Mouse (Mus musculus) embryo, embryonic 10 days (tissue): ENCODE measurements at regions not wholly inside any gene's neighbourhood (a gene's known extent, or its start where the extent isn't known, plus 50 kb on each side); places are given as distances from the start of the nearest gene placed in this dataset.
"Not testable (repeated sequence)": the region's sequence is repeated elsewhere in the genome, so short reads cannot be mapped to it uniquely, and the experiment has no call there.

Source experiments
- DNase-seq: peaks from one replicate; pipeline ENCODE4 v3.0.0-alpha.2; 2015; ENCODE audit warnings: low spot score

GRCm38 (mm10) chr10:14333344-14333743 lies 212.1 kb downstream of the Adgrg6 start:
- no peak for DNase-seq

- DNase-seq, result no peak
These were observed 212.8 kb downstream of the Adgrg6 start for GRCm38 (mm10) chr10:14332688-14333117.

- no peak for DNase-seq
These were observed 216.6 kb downstream of the Adgrg6 start for GRCm38 (mm10) chr10:14328846-14329245.

DNA sequence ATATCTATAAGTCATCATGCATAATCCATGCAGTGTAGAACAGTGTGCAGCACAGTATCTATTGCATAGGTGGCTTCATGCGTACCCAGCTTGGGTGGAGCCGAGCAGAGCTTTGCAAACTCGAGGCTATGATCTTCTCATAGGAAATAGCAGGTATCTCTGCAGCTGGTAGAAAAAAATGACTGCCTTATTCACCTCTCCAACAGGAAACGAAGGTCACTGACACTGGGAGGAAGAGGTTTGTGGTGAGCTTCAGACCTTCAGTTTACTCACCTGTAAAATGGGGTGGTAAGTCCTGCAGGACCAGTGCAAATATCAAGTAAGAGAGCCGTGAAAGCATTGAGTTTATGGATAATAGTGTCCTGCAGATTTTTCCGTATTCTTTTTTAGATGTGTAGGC lies 219.2 kb downstream of the Adgrg6 start:
- DNase-seq, result no peak

- DNase-seq, result peak; percentile 67
These were observed 224.0 kb downstream of the Adgrg6 start for GRCm38 (mm10) chr10:14321503-14321902.

DNA sequence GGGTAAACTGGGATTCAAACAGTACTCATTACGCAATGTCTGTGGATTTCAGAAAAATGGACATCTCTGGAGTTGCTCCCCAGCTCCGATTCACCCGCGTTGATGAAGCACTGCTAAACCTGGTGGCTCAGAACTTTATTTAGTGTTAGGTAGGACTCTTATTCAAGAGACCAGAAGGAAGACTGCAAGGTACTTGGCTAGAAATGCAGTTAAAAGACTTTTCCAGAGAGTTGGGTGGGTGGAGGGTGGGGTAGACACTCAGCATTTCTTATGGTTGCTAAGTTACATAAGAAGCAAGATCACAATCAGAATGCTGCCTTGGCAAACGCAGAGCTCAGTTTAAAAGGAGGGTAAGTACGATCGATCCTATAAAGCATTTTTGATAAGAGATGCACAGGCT lies 230.2 kb downstream of the Adgrg6 start:
- DNase-seq, result no peak

GRCm38 (mm10) chr10:14314607-14315006 lies 230.9 kb downstream of the Adgrg6 start:
- DNase-seq, result no peak

- no peak for DNase-seq
These were observed 231.4 kb downstream of the Adgrg6 start for GRCm38 (mm10) chr10:14314004-14314581.

DNA sequence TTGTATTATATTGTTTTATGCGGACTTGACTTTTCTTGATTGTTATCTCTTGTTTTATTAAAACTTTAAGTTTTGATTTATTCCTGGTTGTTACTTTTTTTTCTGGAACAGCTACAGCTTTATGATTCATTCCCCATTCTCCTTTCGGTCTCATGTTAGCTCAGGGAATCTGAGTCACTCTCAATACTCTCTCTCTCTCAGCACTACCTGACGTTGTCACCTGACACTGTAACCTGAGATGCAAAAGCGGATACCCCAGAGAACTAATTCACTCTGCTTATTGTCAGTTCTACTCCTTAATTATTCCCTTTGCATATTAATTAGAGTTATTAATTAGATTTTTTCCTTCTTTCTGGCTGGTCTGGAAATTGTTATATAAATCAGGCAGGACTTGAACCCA lies 232.5 kb downstream of the Adgrg6 start:
- DNase-seq, result no peak

DNA sequence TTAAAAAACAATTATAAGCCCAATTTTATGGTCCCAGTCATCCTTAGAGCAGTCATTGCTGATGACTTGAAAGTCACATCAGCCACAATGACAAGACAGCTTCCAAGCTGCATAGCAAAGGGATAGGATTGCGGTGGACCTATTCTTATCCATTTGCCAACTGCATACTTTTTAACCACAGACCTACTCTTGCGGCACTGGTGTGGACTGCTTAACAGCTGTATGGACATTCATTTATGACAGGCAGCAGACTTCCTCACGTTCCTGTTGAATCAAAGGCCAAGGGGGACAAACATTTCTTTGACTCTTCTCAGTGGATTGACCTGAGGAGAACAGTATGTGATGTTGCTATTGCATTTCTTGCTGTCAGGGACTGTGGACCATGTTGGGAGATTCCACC lies 233.5 kb downstream of the Adgrg6 start:
- no peak for DNase-seq

GRCm38 (mm10) chr10:14306811-14307210 lies 238.6 kb downstream of the Adgrg6 start:
- DNase-seq, result no peak

DNA sequence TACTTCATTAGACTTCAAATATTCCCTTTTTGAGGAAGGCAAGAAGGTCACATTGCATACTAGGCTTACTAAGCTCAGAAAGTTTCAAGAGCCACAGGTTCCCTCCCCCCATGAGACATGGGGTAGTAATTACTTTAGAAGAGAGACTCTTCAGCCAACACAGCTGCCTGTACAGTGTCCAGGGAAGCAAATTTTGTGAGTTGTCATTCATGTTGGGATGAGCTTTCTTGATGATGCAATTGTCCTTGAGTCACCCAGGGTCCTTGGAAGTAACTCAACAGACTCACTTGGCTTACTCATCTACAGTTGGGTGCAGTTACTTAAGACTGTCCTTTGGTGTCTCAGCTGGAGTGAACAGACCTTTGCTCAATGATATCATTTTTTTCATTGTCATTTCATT lies 242.0 kb downstream of the Adgrg6 start:
- DNase-seq, result no peak

- DNase-seq, result no peak
These were observed 249.3 kb downstream of the Adgrg6 start for GRCm38 (mm10) chr10:14296147-14296546.

DNA sequence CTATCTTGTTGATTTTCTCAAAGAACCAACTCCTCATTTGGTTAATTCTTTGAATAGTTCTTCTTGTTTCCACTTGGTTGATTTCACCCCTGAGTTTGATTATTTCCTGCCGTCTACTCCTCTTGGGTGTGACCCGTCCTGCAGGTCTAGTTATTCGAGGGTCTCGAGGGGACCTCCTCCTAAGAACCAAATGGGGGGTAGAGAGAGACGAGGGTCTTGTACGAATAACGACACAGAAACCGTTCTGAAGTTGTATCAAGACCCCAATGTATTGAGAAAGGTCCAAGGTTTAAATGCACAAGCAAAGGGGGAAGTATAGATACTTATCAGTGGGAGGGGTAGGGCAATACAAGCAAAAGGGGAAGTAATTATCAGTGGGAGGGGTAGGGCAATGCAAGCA lies 252.8 kb downstream of the Adgrg6 start:
- DNase-seq, result not testable (repeated sequence)

DNA sequence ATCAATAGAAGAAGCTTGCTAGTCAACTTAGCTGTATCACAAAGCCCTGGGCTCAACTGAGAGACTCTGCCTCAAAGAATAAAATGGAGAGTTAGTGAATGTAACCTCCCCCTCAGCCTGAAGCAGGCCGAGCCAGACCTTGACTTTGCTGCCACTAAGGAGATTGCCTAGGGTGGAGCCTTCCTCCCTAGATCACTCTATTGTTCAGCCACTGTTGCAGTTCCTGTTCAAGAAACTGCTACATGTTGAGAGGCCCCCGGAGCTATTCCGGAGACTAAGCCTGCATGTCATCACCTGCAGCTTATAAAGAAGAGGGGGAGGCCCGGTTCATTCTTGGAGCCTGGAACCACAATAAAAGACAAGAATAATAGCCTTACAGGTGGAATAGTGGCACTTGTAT lies 257.9 kb downstream of the Adgrg6 start:
- DNase-seq, result no peak

- DNase-seq, result no peak
These were observed 268.8 kb downstream of the Adgrg6 start for GRCm38 (mm10) chr10:14276631-14277030.

GRCm38 (mm10) chr10:14275477-14275876 lies 270.0 kb downstream of the Adgrg6 start:
- no peak for DNase-seq

- no peak for DNase-seq
These were observed 275.5 kb downstream of the Adgrg6 start for GRCm38 (mm10) chr10:14270008-14270407.

DNA sequence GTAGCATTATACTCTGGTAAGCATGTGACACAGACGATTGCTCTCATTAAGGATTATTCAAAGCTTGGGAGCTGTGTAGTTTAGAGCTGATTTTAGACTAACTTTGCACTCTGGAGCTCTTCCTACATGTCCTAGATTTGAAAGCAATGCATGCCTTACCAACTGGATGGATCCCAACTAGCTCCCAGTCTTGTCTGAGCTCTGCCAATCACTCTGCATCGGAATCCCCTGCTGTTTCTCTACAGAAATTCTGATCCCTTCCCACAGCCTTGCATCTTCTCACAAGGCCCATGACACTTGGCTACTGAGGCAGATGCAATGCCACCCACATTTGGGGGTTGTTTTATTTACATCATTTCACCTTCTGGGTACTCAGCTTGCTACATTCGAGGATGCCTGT lies 277.8 kb downstream of the Adgrg6 start:
- DNase-seq, result no peak

GRCm38 (mm10) chr10:14239670-14240069 lies 273.8 kb downstream of the Hivep2 start:
- no peak for DNase-seq

- DNase-seq, result no peak
These were observed 269.2 kb downstream of the Hivep2 start for GRCm38 (mm10) chr10:14234896-14235604.

DNA sequence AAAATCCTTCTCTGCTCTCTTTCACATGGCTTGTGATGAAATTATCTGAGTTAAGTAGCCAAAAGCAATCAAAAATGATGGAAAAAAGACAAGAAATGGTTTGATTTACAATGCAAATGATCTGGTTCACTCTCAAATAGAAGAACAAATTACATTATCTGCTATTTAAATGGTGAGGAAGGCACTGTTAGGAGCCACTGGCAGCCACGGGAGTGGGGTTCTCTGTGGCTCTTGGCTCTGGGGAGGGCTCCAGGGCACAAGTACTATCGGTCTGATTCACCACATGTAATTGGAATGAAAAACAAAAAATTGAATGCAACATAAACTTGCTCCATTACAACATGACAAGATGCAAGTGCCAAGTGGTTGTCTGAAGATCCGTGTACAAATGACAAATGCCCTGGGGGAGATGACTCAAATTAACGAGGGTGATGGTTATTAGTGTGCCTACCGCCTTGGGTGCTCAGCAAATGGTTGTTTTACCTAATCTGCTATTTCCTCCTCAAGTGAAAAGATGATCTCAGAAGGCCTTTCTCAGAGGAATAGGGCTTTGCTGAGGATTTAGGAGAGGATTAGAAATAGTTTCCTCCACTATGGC lies 268.2 kb downstream of the Hivep2 start:
- no peak for DNase-seq

GRCm38 (mm10) chr10:14233335-14233734 lies 267.5 kb downstream of the Hivep2 start:
- no peak for DNase-seq

GRCm38 (mm10) chr10:14231464-14231863 lies 265.6 kb downstream of the Hivep2 start:
- DNase-seq, result no peak
